Mouse (Mus musculus) forebrain, embryonic 11.5 days (tissue): ENCODE measurements around the gene Kcnk5. TPM values are rescaled to one million over a fixed set of nuclear protein-coding genes. Genes with fewer than 3 reads are reported as not detected.

Experiments
- ATAC-seq: fragments of 200-750 bp; cut with Nextera tagmentation; replicated peaks from 2 replicates; pipeline ENCODE4 v1.8.0; 2017; ENCODE audit warnings: moderate TSS enrichment; ENCODE audit not compliant: low FRiP score
- DNase-seq: peaks from one replicate; pipeline ENCODE4 v3.0.0-alpha.2; 2017; ENCODE audit warnings: low spot score
- H3K27ac ChIP-seq: fragments of 300-500 bp; sonication (generic); 2 replicates; pipeline ENCODE4 v1.5.1; 2014; ENCODE audit warnings: low read depth, low read length
- H3K27me3 ChIP-seq: fragments of 300-500 bp; sonication (generic); 2 replicates; pipeline ENCODE4 v1.6.1; 2014; ENCODE audit warnings: mild to moderate bottlenecking, low read length, mixed read lengths; ENCODE audit not compliant: control insufficient read depth, insufficient read depth
- H3K36me3 ChIP-seq: fragments of 300-500 bp; sonication (generic); 2 replicates; pipeline ENCODE4 v1.6.1; 2014; ENCODE audit warnings: mild to moderate bottlenecking, low read length, moderate library complexity, mixed read lengths; ENCODE audit not compliant: control insufficient read depth, insufficient read depth
- H3K4me1 ChIP-seq: fragments of 300-500 bp; sonication (generic); replicated peaks from 2 replicates; pipeline ENCODE4 v1.6.1; 2014; ENCODE audit warnings: low read length, mixed read lengths; ENCODE audit not compliant: control insufficient read depth, insufficient read depth
- H3K4me2 ChIP-seq: fragments of 300-500 bp; sonication (generic); 2 replicates; pipeline ENCODE4 v1.6.1; 2014; ENCODE audit warnings: low read depth, mild to moderate bottlenecking, low read length, moderate library complexity, mixed read lengths; ENCODE audit not compliant: severe bottlenecking
- H3K4me3 ChIP-seq: fragments of 300-500 bp; sonication (generic); 2 replicates; pipeline ENCODE4 v1.5.1; 2014; ENCODE audit warnings: low read depth, low read length
- H3K9ac ChIP-seq: fragments of 300-500 bp; sonication (generic); 2 replicates; pipeline ENCODE4 v1.6.1; 2014; ENCODE audit warnings: low read length
- H3K9me3 ChIP-seq: fragments of 300-500 bp; sonication (generic); 2 replicates; pipeline ENCODE4 v1.6.1; 2016; ENCODE audit warnings: low read length, mixed read lengths; ENCODE audit not compliant: control insufficient read depth
- WGBS: fragments of 180-500 bp; shearing (Covaris S2); extraction: QIAGEN DNeasy Blood & Tissue Kit; methylation state at CpG from one replicate; pipeline ENCODE4 v1.1.7; 2014; 5-methylcytosine and 5-hydroxymethylcytosine counted together
- polyA plus RNA-seq: library from polyadenylated mRNA; unstranded; fragments of >200 nt; fragmentation: Nextera tagmentation; extraction: Ambion mirVana; gene quantifications from 2 replicates; pipeline ENCODE4 v1.2.1, GENCODE M21; 2014

The Kcnk5 gene
- polyA plus RNA-seq, 1 experiment from 2014 or later = 14.9 TPM

DNA sequence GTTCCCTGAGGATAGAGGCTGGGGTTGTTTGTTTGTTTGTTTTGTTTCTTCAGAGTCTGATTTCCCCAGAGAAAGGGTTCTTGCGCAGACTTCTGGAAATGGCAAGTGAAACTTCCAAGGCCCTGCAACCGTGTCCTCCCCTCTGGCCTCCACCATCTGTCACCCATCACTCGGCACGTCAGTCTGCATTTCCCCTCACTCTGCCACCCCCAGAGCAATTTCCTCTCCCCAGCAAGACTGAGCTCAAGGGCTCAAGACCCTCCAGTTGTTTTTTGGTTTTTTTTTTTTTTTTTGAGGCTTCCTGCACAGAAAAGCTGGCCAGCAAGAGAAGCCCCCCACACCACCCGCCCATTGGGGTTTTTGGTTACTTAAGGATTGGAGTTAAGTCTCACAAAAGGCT lies 9.1 kb downstream of the Kcnk5 start:
- Histone ChIP-seq H3K9me3 (no peaks in the 10 kb centered on the region), H3K27me3 (no peaks in the 10 kb centered on the region), H3K36me3 (no peaks in the 10 kb centered on the region; the same call in 1 of the 2 replicates), H3K9ac (no peak overlapping the region), H3K4me1 (no peaks in the 10 kb centered on the region; the same call in 1 of the 2 replicates), H3K27ac (no peak overlapping the region), H3K4me2 (no peak overlapping the region), H3K4me3 (no peak overlapping the region)
- no peak for ATAC-seq
- no peak for DNase-seq
- 82% methylated on average over 5 of the region's 5 CpGs for WGBS

GRCm38 (mm10) chr14:20171840-20172239 lies 9.8 kb downstream of the Kcnk5 start:
- no peaks in the 10 kb centered on the region for H3K4me1 ChIP-seq
- no peak overlapping the region for H3K9ac ChIP-seq
- H3K36me3 ChIP-seq = no peaks in the 10 kb centered on the region; the same call in 1 of the 2 replicates
- no peaks in the 10 kb centered on the region for H3K9me3 ChIP-seq
- ATAC-seq (no peak), DNase-seq (no peak)
- H3K27ac ChIP-seq = no peak overlapping the region
- no peak overlapping the region for H3K4me2 ChIP-seq
- H3K4me3 ChIP-seq = no peak overlapping the region
- no peaks in the 10 kb centered on the region for H3K27me3 ChIP-seq
- WGBS = 84% methylated on average over 3 of the region's 3 CpGs

DNA sequence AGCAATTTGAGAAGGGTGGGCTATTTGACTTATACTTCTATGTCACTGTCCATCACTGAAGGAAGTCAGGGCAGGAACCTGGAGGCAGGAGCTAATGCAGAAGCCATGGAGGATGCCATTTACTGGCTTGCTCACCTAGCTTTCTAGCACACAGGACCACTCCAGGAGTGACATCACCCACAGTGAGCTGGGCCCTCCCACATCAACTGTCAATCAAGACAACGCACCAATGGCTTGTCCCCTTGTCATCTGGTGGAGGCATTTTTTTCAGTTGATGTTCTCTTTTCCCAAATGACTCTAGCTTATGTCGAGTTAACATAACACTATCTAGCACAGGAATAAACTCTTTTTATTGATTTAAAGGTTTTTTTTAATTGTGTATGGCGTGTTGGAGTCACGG lies 12.4 kb downstream of the Kcnk5 start:
- H3K4me2 ChIP-seq = no peak overlapping the region
- no peaks in the 10 kb centered on the region; the same call in 1 of the 2 replicates for H3K36me3 ChIP-seq
- no peak overlapping the region for H3K4me3 ChIP-seq
- H3K27me3 ChIP-seq = no peaks in the 10 kb centered on the region
- no peak for DNase-seq
- H3K4me1 ChIP-seq = no peaks in the 10 kb centered on the region
- 93% methylated on average over 4 of the region's 4 CpGs for WGBS
- H3K9me3 ChIP-seq = no peaks in the 10 kb centered on the region
- ATAC-seq = no peak
- no peak overlapping the region for H3K27ac ChIP-seq
- H3K9ac ChIP-seq = no peak overlapping the region

GRCm38 (mm10) chr14:20168478-20168877 lies 13.1 kb downstream of the Kcnk5 start:
- Histone ChIP-seq H3K4me3 (no peak overlapping the region), H3K4me1 (peaks cover 2% of the 10 kb centered on the region; the same call in 1 of the 2 replicates), H3K36me3 (no peaks in the 10 kb centered on the region; the same call in 1 of the 2 replicates), H3K9me3 (no peaks in the 10 kb centered on the region), H3K4me2 (no peak overlapping the region), H3K27ac (no peak overlapping the region), H3K9ac (no peak overlapping the region), H3K27me3 (no peaks in the 10 kb centered on the region)
- 88% methylated on average over 1 of the region's 1 CpGs for WGBS
- ATAC-seq (no peak), DNase-seq (no peak)

- Histone ChIP-seq H3K27ac (no peak overlapping the region), H3K27me3 (no peaks in the 10 kb centered on the region), H3K9ac (no peak overlapping the region), H3K4me2 (no peak overlapping the region), H3K36me3 (no peaks in the 10 kb centered on the region; the same call in 1 of the 2 replicates), H3K4me1 (peaks cover 2% of the 10 kb centered on the region; the same call in 1 of the 2 replicates), H3K4me3 (no peak overlapping the region), H3K9me3 (no peaks in the 10 kb centered on the region)
- ATAC-seq = no peak
- no peak for DNase-seq
- 81% methylated on average over 2 of the region's 2 CpGs for WGBS
Observed at GRCm38 (mm10) chr14:20168054-20168453, 13.6 kb downstream of the Kcnk5 start.

GRCm38 (mm10) chr14:20165413-20165812 lies 16.2 kb downstream of the Kcnk5 start:
- no peaks in the 10 kb centered on the region; the same call in 1 of the 2 replicates for H3K36me3 ChIP-seq
- H3K9ac ChIP-seq = no peak overlapping the region
- H3K4me1 ChIP-seq = peaks cover 2% of the 10 kb centered on the region; the same call in 1 of the 2 replicates
- no peaks in the 10 kb centered on the region for H3K9me3 ChIP-seq
- no peak overlapping the region for H3K27ac ChIP-seq
- 86% methylated on average over 1 of the region's 1 CpGs for WGBS
- no peaks in the 10 kb centered on the region for H3K27me3 ChIP-seq
- DNase-seq = no peak
- H3K4me2 ChIP-seq = no peak overlapping the region
- no peak overlapping the region for H3K4me3 ChIP-seq
- no peak for ATAC-seq

DNA sequence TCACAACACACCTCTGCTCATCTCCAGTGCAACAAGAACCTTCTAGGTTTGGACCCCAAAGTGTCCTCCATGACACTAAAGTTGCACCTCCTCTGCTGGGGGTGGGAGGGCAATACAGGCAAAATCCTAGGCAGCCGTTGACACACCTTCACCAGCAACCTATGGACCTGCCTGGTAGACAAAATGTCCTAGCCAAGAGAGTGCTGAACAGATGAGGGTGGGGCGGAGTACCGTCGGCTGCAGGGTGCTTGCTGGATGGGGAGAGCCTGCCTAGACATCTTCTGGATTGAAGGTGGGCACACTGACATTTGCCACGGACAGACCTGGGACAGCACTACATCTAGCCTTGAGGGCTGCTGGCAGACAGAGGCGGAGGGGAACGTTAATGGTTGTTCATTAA lies 17.2 kb downstream of the Kcnk5 start:
- DNase-seq (no peak), ATAC-seq (no peak)
- no peaks in the 10 kb centered on the region for H3K9me3 ChIP-seq
- H3K4me1 ChIP-seq = peaks cover 2% of the 10 kb centered on the region; the same call in 1 of the 2 replicates
- 95% methylated on average over 7 of the region's 7 CpGs for WGBS
- H3K9ac ChIP-seq = no peak overlapping the region
- H3K4me3 ChIP-seq = no peak overlapping the region
- H3K27me3 ChIP-seq = no peaks in the 10 kb centered on the region
- no peak overlapping the region for H3K4me2 ChIP-seq
- no peak overlapping the region for H3K27ac ChIP-seq
- no peaks in the 10 kb centered on the region; the same call in 1 of the 2 replicates for H3K36me3 ChIP-seq

GRCm38 (mm10) chr14:20162686-20163085 lies 18.9 kb downstream of the Kcnk5 start:
- no peaks in the 10 kb centered on the region for H3K9me3 ChIP-seq
- peaks cover 2% of the 10 kb centered on the region; the same call in 1 of the 2 replicates for H3K4me1 ChIP-seq
- no peak overlapping the region for H3K27ac ChIP-seq
- no peak overlapping the region for H3K9ac ChIP-seq
- H3K4me3 ChIP-seq = no peak overlapping the region
- no peaks in the 10 kb centered on the region for H3K36me3 ChIP-seq
- DNase-seq (no peak), ATAC-seq (no peak)
- WGBS = 87% methylated on average over 6 of the region's 6 CpGs
- no peak overlapping the region for H3K4me2 ChIP-seq
- H3K27me3 ChIP-seq = no peaks in the 10 kb centered on the region
